Mouse (Mus musculus): ENCODE data around the gene D17Wsu92e.
A peak's percentile ranks its signal among the peaks of the same experiment; 100 is the strongest.

The D17Wsu92e gene

DNA sequence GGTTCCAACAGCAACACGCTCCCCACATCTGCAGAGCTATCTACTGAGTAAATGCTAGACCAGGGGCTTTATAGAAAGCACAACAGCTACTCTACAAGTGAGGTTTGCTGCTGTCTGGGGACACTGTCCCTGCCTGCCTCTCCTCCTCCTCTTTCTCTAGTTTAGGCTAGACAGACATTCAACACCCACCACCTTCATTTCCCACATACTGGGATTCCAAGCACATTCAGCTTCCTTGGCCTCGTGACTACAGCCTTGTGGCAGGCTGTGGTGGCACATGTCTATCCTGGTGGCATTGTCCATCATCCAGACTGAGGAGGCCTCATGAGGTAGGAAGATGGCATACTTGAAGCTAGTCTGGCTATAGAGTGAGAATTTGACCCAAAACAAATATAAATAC, 29.5 kb downstream of the D17Wsu92e start:
- no peak for DNase-seq (ENCODE audit: extremely low spot score, low read depth, low spot score)

DNA sequence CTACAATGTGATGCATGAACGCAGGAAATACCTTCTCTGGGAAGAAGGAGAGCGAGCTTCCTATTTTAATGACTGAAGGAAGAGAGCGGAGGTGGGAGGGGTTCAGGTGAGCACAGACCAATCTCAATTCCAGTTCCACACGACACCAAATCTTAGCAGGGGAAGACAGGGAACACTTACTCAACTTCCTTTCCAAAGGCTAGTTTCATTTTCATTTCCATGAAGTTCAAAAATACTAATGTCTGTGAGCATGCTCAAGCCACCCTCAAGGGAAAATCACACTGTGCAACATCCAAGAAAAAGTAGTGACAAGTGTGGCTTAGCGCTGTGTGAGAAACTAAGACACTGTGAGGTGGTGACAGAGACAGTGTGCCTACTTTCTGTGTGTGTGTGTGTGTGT, 30.4 kb downstream of the D17Wsu92e start:
- DNase-seq (ENCODE audit: extremely low spot score, low read depth, low spot score): no peak

DNA sequence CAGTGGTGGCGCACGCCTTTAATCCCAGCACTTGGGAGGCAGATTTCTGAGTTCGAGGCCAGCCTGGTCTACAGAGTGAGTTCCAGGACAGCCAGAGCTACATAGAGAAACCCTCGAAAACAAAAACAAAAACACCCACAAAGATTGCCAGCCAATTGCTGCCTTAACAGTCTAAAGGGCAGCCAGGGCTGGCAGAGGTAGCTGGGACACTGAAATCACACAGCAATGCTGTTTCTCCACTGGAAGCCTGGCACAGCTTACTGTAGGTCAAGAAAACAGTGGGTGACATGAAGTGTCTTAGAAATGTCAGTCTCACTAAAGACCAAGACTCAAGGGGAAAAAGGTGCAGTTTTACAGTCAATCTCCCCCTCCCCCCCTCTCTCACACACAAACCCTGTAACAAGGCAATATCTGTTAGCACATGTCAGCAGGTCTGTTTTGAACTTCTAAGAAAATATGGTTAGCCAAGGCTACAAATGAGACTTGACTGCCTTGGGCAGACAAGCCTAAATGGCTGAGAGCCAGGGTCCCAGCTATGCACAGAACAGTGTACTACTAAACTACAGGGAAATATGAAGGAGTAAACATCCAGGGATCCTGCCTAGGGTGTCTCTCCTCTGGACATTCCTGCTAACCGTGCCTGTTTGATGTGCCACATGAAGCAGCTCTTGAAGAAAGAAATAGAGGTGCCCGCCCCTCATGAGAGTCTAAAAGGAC, 31.8 kb downstream of the D17Wsu92e start:
- no peak for DNase-seq (ENCODE audit: extremely low spot score, low read depth, low spot score)

DNA sequence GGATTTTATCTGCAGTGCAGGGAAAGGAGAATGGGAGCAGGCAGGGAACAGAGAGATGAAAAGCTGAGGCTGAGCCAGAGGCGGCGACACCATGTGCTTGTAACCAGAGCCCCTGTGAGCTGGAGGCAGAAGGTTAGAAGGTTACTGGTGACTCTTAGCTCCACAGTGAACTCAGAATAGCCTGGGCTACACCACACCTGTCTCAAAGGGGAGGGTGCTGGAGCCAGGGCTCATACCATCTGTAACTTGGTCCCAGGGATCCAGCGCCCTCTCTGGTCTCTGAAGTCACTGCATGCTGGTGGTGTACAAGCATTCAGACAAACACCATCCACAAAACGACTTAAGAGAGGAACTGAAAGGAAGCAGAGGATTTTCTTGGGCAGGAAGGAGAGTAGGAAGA, 36.9 kb downstream of the D17Wsu92e start:
- DNase-seq (ENCODE audit: extremely low spot score, low read depth, low spot score): no peak

DNA sequence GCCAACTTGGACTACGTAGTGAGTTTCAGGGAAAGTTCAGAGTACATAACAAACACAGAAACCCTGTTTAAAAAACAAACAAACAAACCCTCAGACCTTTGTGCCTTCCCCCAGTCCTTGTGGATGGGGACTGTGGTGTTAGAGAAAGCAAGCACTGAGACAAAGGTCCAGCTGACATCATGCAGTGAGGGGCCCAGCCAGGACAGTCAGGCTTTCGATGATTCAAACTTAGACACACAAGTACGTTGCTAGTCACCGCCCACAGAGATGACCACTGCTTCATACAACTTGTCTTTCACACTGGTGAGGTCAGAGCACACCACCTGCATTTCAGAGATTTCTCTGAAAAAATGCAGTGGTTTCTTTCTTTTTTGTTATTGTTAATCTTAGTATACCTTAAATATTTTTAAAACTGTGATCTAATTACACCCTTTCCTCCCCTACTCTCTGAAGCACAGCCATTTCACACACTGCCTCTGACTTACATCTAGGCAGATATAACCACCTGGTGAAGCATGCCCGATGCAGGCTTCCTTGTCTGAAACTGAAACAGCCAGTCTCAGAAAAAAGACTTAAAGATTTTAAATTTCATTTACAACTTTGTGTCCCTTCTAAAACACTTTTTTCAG, 39.3 kb downstream of the D17Wsu92e start:
- DNase-seq (ENCODE audit: extremely low spot score, low read depth, low spot score): no peak

DNA sequence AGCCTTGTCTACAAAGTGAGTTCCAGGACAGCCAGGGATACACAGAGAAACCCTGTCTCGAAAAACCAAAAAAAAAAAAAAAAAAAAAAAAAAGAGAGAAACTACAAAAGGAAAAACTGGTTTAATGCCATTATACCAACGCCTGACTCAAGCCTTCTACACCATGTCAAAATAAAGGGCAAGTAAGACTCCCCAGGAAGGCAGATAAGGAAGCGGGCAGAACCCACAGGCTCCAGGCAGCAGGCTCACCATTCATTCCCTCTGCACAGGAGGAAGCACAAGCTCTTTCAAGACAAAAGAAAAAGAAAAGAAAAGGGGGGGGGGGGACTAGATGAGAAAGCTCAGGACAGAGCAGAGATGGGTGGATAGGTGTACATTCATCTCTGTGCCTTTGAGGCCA, 40.7 kb downstream of the D17Wsu92e start:
- no peak for DNase-seq (ENCODE audit: extremely low spot score, low read depth, low spot score)

DNA sequence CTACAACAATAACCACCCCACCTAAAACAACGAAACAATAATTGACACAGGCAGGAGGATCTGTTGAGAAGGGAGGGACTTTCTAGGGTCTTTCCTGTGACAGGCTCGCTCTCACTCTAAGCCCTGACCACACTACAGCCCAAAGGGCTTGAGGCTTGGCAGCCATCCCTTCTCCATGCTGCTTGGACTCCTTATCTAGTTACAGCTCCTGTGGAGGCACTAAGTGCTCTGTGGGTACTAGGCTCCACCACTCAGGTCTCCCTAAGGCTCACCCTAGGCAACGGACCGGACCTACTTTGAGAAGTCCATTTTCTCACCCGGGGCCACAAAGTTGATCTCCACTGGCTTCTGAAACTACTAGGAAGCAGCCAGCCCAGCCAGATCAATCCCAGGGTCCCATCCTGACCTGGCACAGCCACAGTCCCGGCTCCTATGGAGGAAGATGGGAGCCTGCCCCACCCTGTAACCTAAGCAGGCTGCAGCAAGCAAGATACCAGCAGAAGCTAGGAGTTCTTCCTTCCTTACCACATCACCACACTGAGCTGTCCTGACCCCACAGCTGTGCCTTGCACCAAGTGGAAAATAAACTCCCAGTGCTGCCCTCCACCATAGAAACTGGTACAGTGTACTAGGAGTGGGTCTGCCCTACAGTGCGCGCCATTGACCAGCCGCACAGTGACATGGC, 41.6 kb downstream of the D17Wsu92e start:
- DNase-seq (ENCODE audit: extremely low spot score, low read depth, low spot score): no peak

DNA sequence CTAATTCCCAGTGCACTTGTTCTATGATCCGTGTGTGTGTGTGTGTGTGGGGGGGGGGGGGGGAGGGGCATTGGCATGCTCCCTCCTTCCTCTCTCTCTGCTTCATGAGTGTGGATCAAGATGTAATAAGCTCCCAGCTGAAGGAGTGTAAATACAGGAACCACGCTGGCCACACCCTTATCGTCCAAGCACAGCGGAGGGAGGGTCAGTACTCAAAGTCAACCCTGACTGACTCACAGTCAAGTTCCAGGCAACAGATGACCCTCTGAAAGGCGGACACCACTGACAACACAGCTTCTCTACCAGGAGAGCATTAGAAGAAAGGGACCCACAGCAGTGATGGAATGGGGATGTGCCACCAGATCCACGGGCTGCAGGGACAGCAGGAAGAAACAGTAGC, 42.6 kb downstream of the D17Wsu92e start:
- DNase-seq (ENCODE audit: extremely low spot score, low read depth, low spot score): no peak

DNA sequence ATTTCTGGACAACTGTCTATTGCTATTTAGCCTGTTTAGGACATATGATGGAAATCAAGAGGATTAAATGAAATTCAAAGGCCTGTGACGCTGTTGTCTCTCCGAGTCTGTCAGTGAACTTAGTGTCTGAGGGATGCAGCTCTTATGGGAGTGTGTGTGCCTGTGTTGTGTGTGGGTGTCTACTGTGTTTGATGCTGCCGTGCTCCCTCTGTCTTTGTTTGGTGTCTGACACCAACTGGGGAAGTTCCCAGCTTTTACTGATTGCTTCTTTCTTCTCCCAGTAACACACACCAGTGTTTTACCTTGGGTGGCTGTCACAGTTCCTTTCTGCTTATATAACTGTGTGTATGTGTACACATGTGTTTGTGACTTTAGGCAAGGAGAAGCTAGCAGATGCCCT, 46.2 kb downstream of the D17Wsu92e start:
- DNase-seq (ENCODE audit: extremely low spot score, low read depth, low spot score): no peak

DNA sequence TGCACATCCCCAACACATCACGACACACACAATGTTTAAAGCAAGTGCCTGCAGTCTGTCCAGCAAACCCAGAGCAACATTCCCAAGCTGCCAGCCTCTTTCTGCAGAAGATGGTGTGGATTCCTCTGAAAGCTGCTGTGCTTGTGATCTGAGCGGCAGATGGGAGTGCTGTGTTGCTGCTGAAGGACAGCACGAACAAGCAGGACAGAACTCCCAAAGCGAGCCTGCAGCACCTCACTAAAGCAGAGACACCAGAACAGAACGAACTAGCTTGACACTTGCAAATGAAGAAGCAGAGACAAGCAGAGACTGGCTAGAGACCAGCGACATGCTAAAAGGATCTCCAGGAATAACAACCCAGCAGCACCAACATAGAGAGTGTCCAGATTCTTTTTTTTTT, 48.8 kb downstream of the D17Wsu92e start:
- no peak for DNase-seq (ENCODE audit: extremely low spot score, low read depth, low spot score)

DNA sequence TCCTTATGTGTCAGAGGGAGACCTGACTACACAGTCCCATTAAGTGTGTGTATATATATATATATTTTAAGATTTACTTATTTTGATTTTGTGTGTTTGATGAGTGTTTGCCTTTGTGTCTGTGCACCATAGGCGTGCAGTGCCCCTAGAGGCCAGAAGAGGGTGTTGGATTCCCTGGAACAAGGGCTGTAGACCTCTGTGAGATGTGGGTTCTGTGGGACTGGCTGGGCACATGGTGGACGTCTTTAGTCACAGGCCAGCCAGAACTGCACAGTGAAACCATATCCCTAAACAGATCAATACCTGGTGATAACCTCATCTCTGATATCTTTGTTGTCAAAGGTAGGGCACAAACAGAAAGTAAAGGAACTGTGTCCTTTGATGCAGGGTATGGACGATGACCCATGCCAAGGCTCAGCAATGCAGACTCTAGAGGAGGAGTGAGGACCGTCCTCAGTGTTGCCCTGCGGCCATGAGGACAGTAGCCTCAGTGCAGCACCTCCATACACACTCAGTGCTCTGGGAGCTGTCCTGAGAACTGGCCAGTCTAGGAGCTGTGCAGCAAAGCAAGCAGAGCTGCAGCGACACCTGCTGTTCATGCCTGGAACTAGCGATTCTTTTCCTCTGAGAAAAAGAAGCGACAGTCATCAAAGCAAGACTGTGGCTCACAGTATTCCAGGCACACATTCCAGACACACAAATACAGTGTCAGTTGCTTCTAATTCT, 51.5 kb downstream of the D17Wsu92e start:
- peak; percentile 63 for DNase-seq (ENCODE audit: extremely low spot score, low read depth, low spot score)

DNA sequence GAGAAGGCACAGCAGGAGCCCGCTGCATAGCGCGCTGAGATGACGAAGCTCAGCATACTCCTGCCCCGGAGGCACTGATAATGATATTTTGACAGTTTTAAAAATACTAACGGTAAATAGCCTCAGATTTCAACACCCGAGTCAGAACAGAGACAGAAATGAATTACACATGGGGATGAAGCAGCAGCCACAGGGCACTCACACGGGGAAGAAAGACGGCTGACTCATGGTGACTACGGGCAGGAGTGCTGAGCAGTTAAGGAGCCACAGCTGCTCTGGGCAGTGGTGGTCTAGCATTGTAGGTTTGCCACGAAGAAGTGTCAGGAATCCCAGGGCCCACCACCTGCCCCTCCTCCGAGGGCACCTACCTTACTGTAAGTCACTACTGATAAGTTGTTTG, 52.9 kb downstream of the D17Wsu92e start:
- no peak for DNase-seq (ENCODE audit: extremely low spot score, low read depth, low spot score)

DNA sequence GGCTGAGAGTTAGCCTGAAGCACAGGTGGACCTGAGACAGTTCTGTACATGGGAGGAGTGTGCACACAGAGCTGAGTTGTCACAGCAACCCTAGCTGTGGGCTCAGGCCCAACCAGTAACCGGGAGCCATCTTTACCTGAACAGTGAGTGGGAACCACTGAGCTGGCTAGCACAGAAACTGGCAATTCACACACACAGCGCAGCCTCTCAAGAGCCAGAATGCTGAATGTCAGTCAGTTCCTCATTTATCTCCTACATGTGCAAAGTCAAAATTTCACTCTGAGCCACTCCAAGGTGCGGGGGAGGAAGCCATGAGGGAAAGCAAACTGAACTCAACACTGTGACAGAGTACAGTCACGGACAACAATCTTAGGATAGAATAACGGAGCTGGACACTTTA, 53.3 kb downstream of the D17Wsu92e start:
- DNase-seq (ENCODE audit: extremely low spot score, low read depth, low spot score): no peak

DNA sequence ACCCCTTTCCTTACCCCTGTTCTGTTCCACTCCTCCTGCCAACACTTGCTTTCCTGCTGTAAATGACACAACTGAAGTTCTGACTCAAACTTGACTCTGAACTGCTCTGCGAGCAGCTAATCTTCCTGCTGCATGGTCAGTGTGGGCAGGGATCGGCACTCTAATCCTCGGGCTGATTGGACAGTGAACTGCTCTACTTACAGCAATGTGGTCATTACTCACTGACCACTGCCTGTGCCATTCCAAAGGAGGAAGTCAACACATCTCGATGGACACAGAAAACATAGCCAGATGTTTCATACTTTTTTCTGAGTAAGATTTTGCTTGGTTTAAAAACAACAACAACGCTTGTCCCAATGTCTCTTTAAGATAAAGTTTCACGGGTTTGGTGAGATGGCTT, 55.4 kb downstream of the D17Wsu92e start:
- no peak for DNase-seq (ENCODE audit: extremely low spot score, low read depth, low spot score)

DNA sequence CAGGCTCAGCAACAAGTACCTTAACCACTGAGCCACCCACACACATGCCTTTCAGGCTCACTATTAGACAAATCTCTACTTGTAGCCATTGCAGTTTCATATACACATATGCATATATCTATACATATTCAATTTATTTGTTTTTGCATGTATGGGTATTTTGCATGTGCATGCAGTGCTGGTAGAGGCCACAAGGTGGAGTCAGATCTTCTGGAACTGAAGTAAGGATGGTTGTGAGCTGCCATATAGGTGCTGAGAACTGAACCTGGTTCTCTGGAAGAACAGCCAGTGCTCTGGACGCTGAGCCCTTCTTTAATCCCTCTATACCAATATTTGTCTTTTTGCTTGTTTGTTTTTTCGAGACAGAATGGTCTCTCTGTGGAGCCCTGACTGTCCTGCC, 56.0 kb downstream of the D17Wsu92e start:
- no peak for DNase-seq (ENCODE audit: extremely low spot score, low read depth, low spot score)

DNA sequence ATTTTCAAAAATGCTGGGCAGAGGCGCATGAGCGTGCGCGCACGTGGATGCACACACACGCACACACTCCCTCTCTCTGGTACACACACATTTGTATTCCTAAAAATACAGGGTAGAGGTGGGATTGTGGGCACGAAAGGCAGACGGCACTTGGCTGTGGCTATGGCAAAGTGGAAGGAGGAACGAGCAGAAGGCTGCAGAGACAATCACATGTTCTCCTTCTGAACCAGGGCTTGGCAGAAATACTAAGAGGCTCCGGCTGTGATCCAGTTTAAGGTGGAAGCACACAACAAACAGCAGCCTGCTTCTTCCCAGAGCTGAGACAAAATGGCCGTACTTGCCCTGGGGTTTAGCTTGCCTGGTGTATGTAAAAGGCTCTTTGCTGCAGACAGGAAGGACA, 57.6 kb downstream of the D17Wsu92e start:
- no peak for DNase-seq (ENCODE audit: extremely low spot score, low read depth, low spot score)

DNA sequence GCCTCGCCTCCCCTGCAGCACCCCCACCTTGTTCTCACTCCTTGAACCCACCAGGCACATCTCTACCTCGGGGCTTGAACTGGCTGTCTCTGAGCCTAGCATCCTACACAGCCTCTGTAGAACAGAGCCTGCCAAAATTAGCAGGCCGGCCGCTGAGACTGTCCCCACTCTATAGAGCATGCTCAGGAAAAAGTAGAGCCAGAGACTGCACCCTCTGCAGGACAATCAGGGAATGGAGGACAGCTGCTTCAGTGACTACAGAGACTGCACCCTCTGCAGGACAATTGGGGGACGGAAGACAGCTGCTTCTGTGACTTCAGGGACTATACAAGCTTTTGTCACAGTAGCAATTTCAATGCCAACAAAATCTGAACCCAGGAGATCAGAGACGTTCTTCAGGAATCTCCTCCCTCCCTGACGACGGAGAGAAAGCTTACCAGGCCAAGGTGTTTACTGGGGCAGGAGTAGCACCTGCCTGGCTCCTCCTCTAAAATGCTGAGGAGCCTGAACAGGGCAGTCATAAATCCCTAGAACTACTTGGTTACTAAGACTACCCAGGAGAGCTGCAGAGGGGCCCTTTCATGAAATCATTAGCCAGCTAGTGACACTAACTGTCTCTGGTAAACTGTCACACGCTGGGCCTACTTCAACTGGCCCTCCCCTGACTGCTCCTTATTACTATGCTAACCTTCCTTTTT, 58.7 kb downstream of the D17Wsu92e start:
- DNase-seq (ENCODE audit: extremely low spot score, low read depth, low spot score): peak; percentile 42

DNA sequence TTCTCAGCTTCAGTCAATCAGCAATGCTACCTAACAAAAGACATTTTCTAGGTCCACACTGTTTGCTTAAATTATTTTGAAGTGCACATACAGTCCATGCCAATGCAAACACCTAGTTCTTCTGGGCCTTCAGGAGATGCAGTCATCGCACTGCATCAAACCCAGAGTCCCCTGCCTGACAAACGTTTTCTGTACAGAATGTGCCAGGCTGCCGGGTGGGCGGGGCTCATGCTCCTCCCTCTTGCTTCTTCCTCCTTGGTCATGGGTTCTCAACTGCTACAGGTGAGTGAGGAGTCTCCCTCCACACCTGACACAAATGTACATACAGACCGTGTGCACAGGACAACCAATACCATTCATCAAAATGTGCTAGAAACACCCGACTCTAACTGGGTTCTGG, 60.3 kb downstream of the D17Wsu92e start:
- DNase-seq (ENCODE audit: extremely low spot score, low read depth, low spot score): no peak

DNA sequence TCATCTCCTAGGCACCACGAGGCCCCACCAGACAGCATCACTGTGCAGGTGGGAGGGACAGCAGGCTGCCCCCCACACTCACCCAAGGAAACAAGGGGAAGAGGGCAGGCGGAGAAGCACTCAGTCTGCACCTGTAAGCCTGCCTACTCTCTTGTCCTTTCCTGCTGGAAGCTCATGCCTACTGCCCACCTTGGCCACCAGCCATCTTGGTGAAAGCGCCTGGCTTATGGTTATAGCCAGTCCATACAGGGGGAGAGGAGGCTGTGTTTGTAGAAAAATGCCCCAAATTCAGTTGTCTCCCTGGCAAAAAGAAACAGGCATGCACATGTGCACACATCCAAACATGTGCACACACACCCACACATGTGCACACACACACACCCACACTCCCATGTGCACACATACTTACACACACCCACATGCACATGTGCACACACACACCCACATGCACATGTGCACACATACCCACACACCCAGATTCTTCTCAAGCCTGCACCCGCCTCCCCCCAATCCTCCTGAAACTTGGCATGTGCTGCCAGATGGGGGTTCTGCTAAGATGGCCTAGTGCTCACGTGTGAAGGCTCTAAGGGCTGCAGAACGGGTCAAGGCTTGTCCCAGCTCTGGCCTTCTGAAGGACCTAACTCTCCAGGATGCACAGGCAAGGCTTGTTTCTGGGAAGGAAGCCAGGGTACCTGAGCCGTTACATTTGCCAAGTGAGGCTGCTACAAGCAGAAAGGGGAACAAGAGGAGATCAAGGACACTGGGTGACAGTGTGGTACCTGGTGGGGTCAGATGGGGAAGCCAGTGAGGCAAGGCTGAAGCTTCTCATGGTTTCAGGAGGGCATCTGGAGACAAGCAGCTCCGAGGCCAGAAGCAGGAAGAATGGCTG, 68.9 kb downstream of the D17Wsu92e start:
- no peak for DNase-seq (ENCODE audit: extremely low spot score, low read depth, low spot score)

DNA sequence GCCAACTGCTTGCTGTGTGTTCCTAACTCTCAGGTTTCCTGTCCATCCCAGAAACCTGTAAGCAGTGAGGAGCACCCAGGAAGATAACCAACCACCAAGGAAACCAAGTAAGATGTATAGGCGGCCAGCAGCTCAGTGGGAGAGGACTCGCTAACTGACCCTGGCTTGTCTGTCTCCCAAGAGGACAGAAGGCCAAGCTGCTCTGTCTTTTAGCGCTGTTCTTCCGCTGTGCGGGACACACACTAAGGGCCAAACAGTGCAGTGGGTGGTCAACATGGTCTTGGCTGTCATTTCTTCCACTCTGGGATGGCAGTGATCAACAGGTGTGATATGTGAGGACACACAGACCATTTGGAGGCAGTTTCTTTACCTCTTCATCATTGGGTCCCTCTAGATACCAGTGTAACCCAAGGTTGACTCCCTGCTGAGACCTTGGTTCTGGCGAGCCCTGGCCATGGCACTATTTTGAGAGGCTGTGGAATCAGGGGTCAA, 70.0 kb downstream of the D17Wsu92e start:
- no peak for DNase-seq (ENCODE audit: extremely low spot score, low read depth, low spot score)
